Mouse (Mus musculus): ENCODE results near the gene Xlr5c. TPM values are rescaled to one million over a fixed set of nuclear protein-coding genes. Genes with fewer than 3 reads are reported as not detected.
A peak's percentile ranks its signal among the peaks of the same experiment; 100 is the strongest.
"Not testable (repeated sequence)": the region's sequence is repeated elsewhere in the genome, so short reads cannot be mapped to it uniquely, and the experiment has no call there.

Gene Xlr5c
- total RNA-seq (2021), result not detected
- long read RNA-seq, experiment 1, result 0 reads
- long read RNA-seq, experiment 2, result 0 reads

DNA sequence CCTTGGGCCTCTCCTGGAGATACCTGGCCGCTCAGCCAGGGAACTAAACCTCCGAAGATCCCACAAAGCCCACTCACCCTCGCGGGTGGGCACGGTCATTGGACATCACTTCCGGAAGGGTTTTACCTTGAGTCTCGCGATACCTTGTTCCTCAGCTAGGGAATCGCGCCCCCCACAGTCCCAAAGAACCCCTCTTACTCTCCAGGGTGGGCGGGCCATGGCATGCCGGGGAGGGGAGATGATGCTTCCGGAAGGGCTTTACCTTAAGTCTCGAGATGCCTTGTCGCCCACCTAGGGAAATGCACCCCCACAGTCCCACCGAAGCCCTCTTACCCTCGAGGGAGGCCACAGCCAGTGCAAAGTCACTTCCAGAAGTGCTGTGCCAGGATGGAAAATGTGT lies at the start of gene Xlr5c, which contains the start of gene Xlr5a:
Gene Xlr5c (minus strand): TSS at position 101 of the 400 bp plus-strand sequence.
Gene Xlr5a (minus strand): TSS at position 101 of the 400 bp plus-strand sequence.
- DNase-seq (ENCODE audit: low spot score in 2 of 2), result not testable (repeated sequence)

DNA sequence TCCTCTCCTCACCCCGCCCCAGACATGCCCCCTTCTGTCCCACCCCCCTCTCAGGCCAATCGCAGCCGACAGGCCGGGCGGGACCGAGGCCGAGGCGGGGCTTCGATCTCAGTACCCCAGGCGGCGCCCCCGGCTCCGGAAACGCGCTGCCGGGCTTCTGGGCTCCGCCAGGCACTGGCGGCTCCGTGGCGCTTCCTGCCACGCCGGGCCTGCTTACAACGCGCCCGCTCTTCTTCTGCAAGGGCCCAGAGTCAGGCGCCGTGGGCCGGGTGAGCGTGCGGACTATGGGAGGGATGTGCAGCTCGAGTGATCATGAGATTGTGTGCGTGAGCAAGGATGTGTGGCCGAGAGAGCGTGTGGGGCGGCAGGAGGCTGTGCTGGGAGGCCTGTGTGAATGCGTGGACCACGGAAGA lies 49.7 kb upstream of the Xlr5c start, which contains the start of gene Zfp275:
Gene Zfp275 (plus strand): TSS at position 139 of the 413 bp plus-strand sequence.
- peak; percentile 63 to 77 for DNase-seq (ENCODE audit: low spot score in 2 of 2)

DNA sequence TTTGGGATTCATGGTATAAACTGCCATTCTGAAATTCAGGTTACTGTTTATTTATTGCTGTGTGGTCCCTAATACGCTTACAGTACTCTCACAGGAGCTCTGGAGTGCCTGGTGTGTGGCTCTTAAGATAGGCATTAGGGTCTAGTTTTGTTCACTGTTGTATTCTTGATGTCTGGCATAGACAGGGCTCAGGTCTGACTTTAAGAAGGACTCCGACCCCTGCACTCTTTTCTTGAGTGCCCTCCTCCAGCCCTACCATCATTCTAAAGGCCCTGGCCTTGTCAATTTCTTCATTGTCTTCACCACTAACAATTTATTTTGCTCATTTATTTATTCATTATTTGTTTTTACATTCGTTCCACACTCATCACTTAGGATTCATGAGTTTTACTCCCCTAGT lies 49.3 kb upstream of the Xlr5c start:
- DNase-seq (ENCODE audit: low spot score in 2 of 2), result no peak

DNA sequence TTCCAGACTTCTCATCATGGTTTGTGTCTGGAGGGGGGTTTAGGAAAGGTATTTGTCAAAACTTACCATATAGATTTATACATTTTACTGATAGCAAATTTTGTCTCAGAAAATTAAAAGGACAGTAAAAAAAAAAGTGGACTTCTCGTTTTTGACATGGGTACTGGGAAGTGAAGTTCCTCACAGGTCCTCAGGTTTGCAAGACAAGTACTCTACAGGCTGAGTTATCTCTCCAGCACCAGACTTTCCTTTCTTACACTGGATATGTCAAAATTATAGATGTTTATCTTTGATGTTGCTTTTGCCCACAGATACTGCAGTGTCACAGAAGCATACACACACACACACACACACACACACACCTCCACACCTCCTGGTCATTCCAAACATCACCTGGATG lies 48.7 kb upstream of the Xlr5c start:
- DNase-seq (ENCODE audit: low spot score in 2 of 2), result no peak

DNA sequence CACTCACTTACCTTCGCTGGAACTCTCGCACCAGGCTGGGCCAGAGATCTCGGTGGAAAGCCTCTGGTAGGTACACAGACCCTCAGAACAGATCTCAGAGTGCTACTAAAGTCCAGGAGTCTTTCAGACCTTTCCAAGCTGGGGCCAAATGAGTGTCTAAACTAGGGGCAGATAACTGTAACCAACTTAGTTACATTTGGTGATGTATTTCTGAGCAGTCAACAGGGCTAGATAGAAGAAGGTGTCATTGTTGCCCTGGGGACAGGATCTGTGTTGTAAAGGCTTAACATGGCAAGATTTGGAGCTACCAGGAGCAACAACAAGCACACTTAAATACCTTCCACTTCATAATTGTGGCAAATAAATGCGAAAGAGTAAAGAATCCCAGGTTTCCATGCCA lies 44.0 kb upstream of the Xlr5c start, which contains the start of gene Gm45015:
Gene Gm45015 (minus strand): TSS at position 101 of the 400 bp plus-strand sequence.
- DNase-seq (ENCODE audit: low spot score in 2 of 2), result no peak

DNA sequence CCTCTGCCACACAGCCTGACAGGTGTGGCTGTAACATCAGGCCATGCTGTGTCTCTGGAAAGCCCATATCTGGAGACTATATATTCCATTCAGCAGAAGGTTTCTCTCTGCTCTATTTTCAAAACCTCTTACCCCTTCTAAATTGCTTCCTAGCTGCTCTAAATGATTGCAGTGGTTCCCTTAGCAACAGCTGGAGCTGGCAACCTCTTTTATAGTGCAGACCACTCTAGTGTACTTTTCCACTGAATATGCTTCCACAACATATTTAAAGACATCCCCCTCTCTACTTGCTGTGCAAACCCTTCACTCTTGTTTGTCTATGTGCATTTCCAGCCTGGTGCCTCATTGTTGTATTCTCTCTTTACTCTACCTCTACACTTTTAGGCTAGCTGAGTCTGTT lies 40.8 kb upstream of the Xlr5c start:
- no peak for DNase-seq (ENCODE audit: low spot score in 2 of 2)

DNA sequence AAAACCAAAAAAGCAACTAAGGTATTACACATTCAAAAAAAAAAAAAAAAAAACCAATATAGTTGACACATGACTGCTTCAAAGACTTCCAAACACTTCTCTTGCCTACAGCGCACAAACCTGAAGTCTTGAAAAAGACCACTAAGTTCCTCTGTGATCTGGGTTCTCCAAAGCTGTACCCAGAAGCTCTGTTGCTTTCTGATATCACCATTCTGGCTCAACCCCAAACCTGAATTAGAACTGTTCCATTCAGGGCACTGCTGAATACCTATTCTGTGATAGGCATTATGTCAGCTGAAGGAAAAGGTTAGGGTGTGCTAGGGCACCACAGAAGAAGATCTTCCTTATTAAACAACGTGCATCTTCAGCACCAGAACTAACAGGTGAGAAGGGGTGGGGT lies 34.4 kb upstream of the Xlr5c start:
- no peak for DNase-seq (ENCODE audit: low spot score in 2 of 2)

DNA sequence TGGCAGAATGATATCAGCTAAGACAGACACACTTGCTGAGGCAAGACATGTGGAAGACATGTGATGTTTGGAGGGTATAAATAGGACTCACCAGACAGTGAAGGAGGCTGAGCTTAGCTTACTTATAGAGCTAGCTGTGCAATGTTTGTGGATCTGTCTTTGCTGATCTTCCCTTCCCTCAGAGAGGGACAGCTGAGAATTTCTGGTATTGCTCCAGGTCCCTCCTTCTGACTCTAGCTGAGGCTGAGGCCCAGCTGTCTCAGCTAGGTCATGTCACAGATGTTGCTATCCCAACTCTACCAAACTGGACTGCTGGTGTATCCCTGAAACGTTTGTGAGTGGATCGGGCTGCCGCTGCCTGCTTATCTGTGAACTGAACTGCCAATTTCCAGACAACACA lies 28.3 kb upstream of the Xlr5c start:
- DNase-seq (ENCODE audit: low spot score in 2 of 2), result peak in 1 of 2 experiments; percentile 7

DNA sequence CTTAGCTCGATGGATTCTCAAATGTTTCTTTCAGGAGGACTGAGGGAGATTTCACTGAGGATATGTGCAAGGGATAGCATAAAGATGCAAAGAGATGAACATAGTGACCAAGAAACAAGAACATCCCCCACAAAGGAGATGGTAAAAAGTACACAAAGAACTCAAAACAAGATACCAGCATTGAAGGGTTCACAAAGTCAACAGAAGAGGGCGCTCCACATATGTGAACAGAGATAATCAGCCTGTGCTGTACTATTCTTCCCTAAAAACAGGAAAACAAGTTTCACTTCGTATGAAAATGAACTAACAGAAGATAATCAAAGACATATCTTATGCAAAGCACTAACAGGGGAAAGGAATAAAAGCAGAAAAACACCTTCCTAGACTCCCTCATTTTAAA lies 19.7 kb upstream of the Xlr5c start:
- peak in 1 of 2 experiments; percentile 10 for DNase-seq (ENCODE audit: low spot score in 2 of 2)

DNA sequence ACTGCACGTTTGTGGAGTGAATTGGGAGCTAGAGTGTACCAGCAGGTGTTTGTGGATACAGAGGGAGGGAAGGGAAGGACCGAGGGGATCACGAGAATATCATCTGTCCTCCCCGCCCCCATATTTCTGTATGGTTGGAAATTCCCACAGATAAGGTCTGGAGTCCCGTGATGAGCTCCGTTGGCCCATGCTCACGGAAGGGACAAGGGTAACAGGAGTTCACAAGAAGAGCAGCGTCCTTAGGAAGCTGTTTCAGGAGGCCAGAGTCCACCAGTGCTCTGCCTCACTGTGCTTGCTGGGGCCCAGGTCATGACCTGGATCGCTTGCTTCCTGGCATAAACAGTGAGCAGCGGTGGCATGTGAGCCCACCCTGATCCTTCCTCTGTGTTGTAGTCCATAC lies 3.0 kb upstream of the Xlr5c start:
- not testable (repeated sequence) for DNase-seq (ENCODE audit: low spot score in 2 of 2)

DNA sequence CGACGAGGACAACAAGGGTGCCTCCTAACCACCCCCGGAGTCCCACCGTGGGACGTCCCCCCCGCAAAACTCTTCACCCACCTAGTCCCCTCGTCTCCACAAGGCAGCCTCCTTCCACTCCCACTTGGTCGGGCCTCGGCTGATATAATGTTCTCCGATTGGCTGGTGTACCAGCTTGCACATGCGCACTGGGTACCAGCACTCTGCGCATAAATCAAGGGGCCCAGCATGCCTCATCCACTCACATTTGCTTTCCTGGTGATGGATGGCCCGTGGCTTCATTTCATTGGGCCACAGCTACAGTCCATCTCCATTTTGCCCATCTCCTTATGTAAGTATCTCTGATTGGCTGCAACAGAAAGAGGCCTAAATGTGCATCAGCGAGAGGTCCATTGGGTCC lies 27.5 kb downstream of the Xlr5c start, which contains the start of gene Xlr3c:
Gene Xlr3c (minus strand): TSS at position 121 of the 400 bp plus-strand sequence.
- DNase-seq (ENCODE audit: low spot score in 2 of 2), result not testable (repeated sequence)

DNA sequence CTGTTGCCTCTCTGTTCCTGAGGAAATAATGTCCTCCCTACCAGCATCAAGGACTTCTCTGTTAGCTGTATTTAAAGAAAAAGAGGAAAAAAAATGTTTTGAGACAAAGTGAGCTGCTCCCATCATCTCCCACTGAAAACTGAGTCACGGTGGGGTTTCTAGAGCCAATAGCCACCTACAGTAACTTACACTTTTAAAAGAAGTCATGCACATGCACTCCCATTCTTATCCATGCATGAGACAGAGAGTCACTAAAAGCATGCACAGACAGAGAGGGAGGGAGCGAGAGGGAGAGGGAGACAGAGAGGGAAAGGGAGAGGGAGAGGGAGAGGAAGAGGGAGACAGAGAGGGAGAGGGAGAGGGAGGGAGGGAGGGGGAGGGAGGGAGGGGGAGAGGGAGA lies 30.3 kb downstream of the Xlr5c start:
- not testable (repeated sequence) for DNase-seq (ENCODE audit: low spot score in 2 of 2)

DNA sequence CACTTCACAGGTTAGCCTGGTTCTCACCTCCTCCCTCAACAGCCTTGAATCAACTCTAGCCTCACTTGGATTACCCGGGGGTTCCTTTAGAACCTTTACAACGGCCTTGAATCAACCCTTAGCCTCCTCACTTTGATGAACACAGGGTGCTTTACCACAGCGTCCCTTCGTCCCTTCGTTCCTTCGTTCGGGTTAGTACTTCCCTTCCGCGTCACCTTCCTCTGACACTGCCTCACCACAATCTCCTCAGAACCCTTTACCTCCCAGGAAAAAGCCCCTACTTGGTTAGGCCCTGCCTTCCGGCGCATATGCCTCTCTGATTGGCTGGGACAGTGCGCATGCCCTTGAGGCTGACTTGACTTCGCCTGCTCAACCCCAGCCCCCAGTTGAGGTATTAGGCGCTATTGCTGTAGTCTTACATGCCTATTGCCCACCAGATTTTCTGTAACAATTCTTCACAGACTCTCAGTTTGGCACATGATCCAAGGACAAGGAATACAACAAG lies 49.9 kb downstream of the Xlr5c start, which contains the start of gene Xlr4c:
Gene Xlr4c (minus strand): TSS at position 310 of the 505 bp plus-strand sequence.
- not testable (repeated sequence) for DNase-seq (ENCODE audit: low spot score in 2 of 2)

Other genes with a start within 250 kb of the Xlr5c start
- gene Pnma3, start 228.2 kb downstream of the Xlr5c start, total RNA-seq (2021), result not detected
- gene Xlr4a, start 210.5 kb downstream of the Xlr5c start, total RNA-seq (2021), result under 1 TPM in 1 of 2 experiments, not detected in 1; 0.26 TPM
- gene Xlr3a, start 195.9 kb downstream of the Xlr5c start, total RNA-seq (2021), result under 1 TPM; 0.54 to 0.88 TPM
- under 1 TPM in 1 of 2 experiments, not detected in 1; 0.15 TPM for gene Gm14685, start 175.9 kb downstream of the Xlr5c start, total RNA-seq (2021)
- gene Xlr5b, start 144.2 kb downstream of the Xlr5c start, total RNA-seq (2021), result not detected
- not detected for gene DXBay18, start 143.5 kb downstream of the Xlr5c start, total RNA-seq (2021)
- not detected for gene Spin2d, start 116.0 kb downstream of the Xlr5c start, total RNA-seq (2021)
- gene Xlr3b, start 100.8 kb downstream of the Xlr5c start, total RNA-seq (2021), result 10 to 100 TPM in 1 of 2 experiments, under 1 TPM in 1; 0.93 to 11.6 TPM
- under 1 TPM in 1 of 2 experiments, not detected in 1; 0.20 TPM for gene Xlr4b, start 78.6 kb downstream of the Xlr5c start, total RNA-seq (2021)
- 1 to 10 TPM; 6.8 to 7.2 TPM for gene F8a, start 64.7 kb downstream of the Xlr5c start, total RNA-seq (2021)
- gene Xlr4c, start 49.8 kb downstream of the Xlr5c start, total RNA-seq (2021), result under 1 TPM in 1 of 2 experiments, not detected in 1; 0.49 TPM
- gene Xlr3c, start 27.6 kb downstream of the Xlr5c start, total RNA-seq (2021), result not detected
- not detected for gene Xlr5a, start within 50 bp of the Xlr5c start, total RNA-seq (2021)
- gene Gm45015, start 43.9 kb upstream of the Xlr5c start, total RNA-seq (2021), result not detected
- 10 to 100 TPM; 24.3 to 26.3 TPM for gene Zfp275, start 49.6 kb upstream of the Xlr5c start, total RNA-seq (2021)
- not detected for gene Gm18336, start 105.8 kb upstream of the Xlr5c start, total RNA-seq (2021)
- gene Zfp92, start 118.1 kb upstream of the Xlr5c start, total RNA-seq (2021), result not detected
- gene Trex2, start 142.4 kb upstream of the Xlr5c start, total RNA-seq (2021), result not detected
- gene Haus7, start 166.1 kb upstream of the Xlr5c start, total RNA-seq (2021), result 10 to 100 TPM; 23.3 to 27.7 TPM
- gene Bgn, start 190.6 kb upstream of the Xlr5c start, total RNA-seq (2021), result 100 to 1,000 TPM; 487 to 574 TPM
- 1 to 10 TPM; 4.6 to 9.7 TPM for gene Atp2b3, start 210.1 kb upstream of the Xlr5c start, total RNA-seq (2021)

Data from gastrocnemius, postnatal 4 days (tissue).